Mouse (Mus musculus): Measurements from ENCODE around the gene Lpp.

DNA sequence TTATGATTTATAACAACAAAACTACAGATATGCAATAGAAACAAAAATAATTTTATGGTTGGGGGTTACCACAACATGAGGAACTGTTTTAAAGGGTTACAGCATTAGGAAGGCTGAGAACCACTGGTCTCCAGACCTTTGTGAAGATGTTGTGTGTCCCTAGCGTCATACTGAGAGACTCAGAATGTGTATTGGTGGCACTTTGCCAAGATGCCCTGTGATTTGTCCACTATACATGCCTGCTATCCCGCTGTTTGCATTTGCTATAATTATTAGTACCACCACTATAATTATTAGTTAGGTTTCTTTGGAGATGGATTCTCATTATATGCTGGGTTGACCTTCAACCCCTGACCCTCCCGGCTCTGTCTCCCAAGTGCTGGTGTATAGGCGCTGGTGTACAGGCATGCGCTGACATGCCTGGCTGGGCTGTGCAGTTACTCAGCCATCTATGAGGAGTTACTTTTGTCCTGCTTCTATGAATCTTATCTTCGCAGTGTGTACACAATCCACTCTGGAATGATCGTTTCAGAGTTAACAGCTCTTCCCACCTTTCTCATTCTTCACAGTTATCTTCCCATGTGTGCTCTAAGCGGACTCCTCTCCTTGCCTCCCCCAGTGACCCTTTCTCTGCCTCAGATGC is 82.1 kb downstream of the Lpp start:
- TF ChIP-seq CTCF (IDR thresholded peaks at IDR 0.05; ENCODE audit: low read depth, low read length), result no peak
- TF ChIP-seq POLR2A (IDR thresholded peaks at IDR 0.05; ENCODE audit: borderline replicate concordance, low read depth, low read length), result no peak

All from bone marrow macrophage, adult 2 months (primary cell).